Mouse (Mus musculus) left cerebral cortex, adult 11 months (tissue): ENCODE results near the gene Stk11ip.

Source experiments
- DNase-seq: peaks from one replicate; pipeline ENCODE4 v3.0.0; 2022; ENCODE audit warnings: low spot score

The Stk11ip gene

DNA sequence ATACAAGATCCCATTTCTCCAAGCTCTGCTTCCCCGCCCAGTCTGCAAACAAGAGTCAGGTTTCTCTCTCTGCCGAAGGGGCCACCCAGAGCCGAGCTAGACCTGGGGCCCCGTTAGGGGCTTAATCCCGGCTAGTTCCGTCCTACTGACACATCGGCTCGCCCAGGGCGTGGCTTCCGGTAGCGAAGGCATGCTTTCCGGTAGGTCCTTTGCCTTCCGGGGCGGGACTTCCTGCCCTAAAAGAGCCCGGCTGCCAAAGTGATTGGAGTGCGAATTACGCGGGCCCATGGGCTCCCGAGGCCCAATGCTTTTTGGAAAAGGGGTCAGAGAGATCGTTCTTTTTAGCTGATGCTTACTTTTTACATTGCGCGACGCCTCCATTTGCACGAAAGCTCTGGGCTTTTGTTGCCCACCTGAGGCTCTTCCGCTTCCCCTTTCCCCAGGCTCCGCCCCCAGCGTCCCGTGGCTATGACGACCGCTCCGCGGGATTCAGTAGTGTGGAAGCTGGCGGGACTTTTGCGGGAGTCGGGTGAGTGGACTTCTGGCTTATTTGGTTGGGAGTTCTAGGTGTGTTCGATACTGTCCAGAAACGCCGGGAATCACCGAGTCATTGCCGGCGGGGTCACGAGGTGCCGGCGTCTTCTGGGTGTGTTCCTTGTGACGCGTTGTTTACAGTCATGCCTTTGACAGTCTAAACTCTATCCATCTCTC is at the start of gene Stk11ip:
TSS of gene Stk11ip (plus strand) at position 209 of the 711 bp plus-strand sequence.
- DNase-seq, result peak; percentile 89

DNA sequence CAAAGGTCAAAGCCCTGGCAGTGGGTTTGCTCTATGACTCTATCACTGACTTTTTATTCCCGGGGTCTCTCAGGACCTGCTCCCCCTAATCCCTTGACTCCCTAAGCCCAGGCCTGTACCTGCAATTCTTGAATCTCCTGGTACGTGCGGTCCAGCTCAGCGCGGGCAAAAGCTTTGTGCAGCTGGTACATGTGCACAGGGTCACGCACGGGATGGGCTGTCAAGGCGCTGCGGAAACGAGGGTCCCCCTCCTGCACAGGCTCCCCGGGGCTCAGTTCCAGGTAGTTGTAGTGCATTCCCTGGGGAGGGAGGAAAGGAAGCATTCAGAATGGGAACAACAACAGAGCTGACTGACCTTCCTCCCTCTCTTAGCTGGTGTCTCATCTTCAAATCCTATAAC is 44.9 kb upstream of the Stk11ip start:
- DNase-seq, result no peak

DNA sequence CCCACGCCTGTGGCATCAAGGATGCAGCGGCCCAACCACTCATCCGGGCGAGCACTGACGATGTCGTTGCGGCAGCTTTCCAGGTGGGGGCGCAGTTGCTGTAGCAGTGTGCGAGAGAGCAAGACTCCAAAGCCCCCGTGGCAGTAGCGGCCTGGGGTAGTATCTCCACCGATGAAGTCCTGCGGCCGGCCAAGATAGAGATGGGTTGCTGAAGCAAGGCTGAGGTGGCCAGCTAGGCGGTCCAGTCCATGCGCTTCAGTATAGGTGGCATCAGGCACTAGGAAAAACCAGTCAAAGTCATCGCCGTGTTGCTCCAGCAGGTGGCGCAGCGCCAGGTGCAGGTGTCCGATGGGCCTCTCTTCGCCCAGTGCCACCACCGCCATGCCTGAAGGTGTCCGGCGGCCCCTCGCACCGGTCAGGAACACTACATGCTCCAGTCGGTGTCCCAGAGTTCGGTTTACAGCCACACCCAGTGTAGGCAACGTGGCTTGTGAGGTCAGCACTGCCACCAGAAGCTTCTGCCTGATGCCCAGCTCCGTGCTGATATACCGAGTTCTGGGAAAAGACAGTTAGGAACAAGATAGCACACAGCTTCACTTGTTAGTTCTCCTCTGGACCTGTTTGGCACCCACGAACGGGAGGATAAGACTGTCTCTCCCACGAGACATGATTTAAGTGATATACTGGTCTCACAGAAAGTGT is 43.9 kb upstream of the Stk11ip start:
- DNase-seq, result no peak

DNA sequence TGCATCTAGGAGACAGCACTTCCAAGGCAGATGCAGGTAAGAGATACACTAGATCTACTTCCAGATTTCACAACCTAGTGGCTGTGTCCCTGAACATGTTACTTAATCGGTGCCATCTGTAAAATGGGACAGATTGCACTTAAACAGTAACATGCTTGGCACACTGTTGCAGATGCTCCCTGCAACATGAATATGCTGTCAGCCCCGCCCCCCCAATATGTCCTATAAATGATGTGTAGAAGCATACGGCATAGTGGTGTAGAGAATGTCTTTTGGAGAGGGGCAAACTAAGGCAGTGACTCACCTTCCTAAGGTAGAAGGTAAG is 43.4 kb upstream of the Stk11ip start:
- DNase-seq, result no peak

DNA sequence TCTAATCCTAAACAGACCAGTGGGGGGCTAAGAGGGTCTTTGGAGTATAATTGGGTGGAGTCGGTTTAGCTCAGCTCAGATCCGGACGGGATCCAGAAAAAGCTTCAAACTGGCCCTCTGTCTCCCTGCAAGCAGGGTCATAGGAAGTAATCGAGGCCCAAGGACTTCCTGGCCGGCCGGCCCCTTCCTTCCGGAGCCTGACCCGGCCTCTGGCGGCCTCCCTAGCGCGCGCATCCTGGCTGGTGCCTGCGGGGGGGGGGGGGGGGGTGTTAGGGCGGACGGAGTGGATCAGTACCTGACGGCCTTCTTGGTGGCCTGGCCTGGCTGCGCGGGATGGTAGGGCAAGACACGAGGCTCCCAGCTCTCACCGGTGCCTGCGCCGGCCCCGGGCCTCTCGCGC is 42.8 kb upstream of the Stk11ip start:
- no peak for DNase-seq

DNA sequence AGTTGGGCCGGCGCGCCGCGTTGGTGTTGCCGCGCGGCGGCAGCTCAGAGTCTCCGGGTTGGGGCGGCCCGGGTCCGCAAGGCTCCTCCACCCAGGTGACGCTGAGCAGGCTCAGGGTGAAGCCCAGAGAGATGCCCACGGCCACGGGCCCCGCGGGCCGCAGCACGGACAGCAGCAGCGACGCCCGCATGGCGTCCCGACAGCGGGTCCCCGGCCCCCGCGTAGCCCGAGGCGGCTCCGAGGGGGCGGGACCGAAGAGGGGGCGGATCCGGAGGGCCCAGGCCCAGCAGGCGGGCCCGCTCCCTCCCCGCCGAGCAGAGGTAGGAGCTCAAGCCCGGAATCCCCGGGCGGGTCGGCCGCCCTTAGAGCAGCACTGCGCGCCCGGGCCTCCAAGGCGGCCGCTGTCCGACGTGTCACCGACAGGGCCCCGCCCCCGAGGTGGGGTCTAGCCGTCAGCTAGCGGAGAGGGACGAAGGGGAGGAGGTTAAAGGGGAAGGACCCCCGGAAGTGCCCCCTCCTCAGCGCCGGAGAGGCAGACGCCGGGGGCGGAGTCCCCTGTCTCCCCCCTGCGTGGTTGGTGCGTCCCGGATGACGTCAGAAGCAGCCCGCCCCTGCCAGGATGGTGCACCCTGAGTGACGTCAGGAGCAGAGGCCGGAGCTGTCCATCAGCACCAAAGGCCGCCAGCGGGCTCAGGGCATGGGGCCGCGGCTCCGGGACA is 42.3 kb upstream of the Stk11ip start, which contains the start of the genes Chpf and Tmem198:
TSS of gene Chpf (minus strand) at position 392 of the 719 bp plus-strand sequence.
TSS of gene Tmem198 (plus strand) at position 617 of the 719 bp plus-strand sequence.
- DNase-seq, result peak; percentile 95

DNA sequence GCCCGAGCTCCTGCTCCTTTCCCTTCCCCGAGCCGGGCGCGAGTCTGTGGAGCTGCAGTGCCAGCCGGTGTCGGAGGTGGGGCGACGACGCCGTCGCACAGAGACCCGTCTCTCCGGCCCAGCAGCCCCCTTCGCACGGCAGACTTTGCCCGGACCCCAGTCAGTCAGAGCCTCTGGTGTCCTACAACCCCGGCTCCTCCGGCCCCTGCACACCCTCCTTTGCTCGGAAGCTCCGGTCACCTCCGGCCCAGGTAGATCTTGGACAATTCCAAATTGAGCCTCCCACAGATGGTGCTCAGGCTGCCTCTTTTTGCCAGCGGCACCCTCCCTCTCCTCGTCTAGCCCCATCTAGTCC is 41.7 kb upstream of the Stk11ip start:
- DNase-seq, result no peak

DNA sequence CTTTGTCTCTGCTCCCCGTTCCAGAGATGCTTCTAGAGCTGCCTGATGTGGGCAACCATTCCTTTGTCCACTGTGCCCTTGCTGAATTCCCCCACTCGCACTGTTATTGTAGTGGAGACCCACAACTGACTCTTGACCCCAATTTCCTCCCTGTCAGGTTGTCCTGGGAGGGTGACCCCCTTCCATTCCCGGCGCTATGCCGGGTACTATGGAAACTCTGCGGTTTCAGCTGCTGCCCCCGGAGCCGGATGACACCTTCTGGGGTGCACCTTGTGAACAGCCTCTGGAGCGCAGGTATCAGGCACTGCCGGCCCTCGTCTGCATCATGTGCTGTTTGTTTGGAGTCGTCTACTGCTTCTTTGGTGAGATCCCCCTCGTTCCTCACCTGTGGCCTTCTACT is 41.3 kb upstream of the Stk11ip start:
- no peak for DNase-seq

DNA sequence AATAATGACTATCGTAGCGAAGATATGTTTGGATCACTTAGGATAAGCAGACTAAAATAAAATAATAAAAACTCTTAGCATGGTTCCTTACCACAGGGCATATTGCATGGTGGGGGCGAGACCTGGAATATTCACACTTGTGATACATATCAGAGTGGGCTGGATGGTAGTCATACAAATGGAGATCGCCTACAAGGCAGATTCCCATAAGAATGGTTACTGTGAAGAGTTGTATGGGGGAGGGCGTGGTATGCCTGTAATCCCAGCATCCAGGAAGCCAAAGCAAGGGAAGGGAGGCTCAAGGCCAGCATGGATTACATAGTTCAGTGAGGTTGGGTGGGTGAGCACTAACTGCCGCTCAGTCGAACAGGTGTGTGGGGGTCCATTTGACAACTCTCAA is 40.6 kb upstream of the Stk11ip start:
- DNase-seq, result no peak

DNA sequence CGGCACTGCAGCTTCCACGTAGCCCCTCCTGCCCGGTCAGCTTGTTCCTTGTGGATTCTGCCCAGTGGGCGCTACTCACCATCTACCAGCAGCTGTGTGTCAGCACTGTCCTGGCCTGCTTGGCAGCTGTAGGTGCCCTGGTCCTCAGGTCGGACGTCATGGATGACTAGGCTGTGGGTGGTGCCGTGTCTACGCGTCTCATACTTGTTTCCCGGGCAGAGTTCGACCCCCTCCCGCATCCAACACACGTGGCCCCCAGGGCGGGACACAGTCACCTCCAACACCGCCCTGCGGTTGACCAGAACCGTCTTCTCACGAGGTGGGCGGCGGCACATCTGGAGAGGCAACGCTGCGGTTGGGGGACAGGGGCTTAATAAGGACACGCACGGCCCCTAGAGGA is 34.8 kb upstream of the Stk11ip start:
- no peak for DNase-seq

DNA sequence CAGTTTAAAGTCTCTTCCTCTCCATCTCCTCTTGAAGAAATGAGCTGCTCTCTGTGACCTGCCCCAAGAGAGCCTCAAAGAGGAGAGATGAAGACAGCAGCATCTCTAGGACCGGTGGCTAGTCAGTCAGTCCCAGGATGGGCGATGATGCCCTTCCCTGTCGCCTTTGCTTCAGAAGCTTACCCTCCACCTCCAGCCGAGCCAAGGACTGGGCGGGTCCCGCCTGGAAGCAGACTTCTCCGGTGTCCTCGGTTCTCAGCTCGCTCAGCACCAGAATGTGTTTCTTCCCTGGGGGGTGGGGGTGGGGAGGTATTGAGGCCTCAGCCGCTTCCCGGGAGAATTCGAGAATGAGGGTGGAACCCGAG is 34.3 kb upstream of the Stk11ip start:
- no peak for DNase-seq

DNA sequence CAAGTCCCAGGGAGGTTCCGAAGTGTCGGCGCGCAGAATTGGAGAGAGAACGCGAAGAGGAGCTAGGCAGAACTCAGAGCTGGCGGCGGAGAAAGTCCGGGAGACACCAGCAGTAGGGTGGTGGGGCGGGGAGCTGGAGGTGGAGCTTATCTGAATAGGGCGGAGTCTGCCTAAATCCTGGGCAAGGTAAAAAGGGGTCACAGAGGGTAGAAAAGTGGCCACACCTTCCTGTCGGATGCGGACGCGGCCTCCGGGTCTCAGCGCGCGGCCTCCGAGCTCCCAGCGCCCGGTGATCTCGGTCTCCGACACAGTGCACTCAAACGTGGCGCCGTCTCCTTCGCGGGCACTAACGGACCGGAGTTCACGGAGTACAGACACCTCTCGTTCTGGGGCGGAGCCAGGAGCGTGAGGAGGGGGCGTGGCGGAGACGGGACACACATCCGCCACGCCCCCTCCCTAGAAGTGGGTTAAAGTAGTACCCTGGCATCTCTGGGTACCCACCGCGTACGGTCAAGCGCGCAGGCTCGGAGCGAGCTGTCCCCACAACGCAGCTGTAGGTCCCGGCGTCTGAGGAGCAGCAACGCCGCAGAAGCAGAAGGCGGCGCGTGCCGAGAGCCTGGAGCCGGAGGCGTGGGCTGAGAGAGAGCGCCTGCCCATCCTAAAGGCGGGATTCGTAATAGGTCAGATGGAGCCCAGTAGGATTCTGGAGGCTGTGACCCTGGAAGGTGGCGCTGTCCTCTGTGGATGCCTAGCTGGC is 33.7 kb upstream of the Stk11ip start:
- DNase-seq, result no peak

DNA sequence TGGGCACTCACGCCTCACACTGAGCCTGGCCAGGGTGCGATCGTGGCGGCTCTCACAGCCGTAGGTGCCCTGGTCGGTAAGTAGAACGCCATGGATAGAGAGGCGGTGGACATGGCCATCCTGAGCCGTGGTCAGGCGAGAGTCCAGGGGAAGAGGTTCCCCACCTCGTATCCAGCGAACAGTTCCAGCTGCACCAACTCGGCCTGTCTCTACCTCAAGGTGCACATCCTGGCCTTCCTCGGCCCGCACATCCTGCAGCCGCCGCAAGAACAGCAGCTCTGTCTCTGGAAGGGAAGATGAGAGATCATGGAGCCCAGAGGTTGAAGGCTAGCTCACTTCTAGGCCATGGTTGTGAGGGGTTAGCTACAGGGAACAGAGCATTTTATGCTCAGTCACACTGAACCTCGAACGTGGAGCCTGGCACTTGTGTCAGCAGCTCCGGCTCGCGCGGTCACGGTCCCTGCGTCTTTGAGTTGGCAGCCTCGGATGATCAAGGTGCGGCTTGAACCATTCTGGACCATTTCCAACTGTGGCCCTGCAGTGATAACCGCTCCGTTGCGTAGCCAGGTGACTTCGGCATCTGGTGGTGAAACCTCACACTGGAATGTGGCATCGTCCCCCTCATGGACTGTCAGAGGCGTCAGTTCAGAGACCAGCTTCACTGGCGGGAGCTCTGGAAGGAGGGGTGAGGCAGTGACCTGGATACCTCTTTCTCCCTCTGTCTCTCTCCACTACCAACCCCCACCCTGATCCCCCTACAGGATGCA is 30.4 kb upstream of the Stk11ip start:
- DNase-seq, result no peak

DNA sequence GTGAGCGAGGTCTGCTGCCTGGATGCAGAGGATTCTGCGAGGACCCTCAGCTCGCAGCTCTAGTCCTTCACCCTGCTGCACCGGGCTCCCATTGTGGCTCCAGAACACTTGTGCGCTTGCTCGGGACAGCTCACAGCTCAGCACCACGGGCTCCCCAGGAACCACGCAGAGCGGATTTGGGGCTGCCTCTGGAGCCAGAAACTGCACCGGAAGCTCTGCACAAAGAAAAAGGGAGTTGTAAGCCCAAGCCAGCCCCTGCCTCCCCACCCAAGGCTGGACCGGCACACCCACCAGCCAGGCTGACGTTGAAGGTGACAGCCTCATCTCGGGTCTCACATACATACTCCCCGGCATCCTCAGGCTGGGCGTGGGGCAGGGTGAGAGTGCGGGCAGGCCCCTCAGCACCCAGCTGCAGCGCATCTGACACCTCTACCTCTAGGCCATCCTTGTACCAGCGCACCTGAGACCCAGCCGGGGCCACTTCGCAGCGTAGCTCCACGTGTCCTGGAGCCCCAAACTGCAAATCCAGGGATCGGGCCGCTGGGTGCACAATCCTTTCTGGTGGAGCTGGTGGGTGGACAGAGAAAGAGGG is 28.7 kb upstream of the Stk11ip start:
- DNase-seq, result no peak

DNA sequence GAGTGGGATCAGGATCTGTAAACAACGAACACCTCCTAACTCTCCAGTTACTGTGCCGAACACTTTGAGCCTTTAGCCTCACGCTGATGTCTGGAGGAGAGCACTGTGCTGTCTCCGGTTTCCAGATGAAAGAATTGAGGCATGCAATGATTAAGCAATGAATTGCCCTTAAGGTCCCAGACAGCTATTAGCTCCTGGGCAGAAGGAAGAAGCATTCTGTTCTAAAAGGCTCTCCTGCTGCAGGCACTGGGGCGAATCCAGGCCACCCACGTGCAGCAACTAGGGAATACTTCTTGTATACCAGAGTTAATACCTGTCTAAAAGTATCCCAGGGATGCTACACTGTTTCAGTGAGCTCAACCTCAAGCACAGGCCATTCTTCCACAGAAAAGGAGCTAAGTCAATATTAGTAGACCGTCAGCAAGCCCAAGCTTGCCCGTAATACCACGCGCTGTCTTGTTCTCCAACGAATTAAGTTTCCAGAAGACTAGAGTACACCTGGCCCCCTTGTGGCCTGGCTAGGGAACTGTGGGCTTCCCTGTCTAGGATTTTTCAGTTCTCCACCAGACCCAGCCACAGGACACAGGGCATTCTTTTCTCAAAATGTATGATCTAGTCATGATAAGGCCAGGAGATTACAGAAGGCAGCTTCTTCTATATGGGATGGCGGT is 26.3 kb upstream of the Stk11ip start:
- no peak for DNase-seq

DNA sequence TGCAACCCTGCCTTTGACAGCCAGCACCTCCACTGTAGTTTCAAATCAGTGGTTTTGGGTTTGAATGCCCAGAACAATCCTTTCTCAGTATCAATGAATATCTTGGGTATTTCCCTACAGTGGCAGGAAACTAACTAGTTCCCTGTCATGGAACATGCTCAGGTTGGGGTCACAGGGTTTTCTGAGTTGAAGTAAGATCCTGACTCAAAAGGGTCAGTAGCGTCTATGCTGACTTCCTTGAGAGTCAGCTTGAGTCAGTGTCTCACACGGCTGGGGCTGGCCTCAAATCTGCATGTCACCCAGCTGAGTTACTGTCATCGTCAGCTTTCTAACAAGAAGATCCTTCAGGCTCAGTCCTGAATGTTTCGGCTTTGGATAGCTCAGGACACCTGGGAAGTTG is 22.4 kb upstream of the Stk11ip start:
- DNase-seq, result no peak

DNA sequence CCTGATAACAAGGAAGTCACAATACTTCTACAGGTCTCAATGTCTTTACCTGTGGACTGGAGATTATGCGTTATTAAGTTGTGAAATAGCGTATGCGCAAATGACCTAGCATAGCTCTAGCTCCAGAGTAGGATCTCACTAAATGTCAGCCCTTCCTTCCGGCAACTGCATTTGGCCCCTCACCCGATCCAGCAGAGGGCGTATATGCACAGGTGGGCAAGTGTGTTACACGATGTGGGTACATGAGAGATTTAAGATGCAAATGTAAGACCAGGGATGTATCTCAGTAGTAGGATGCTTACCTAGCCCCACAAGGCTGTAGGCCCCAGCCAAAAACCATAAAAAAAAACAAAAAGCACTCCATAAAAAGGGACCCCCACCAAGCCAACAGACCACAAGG is 21.9 kb upstream of the Stk11ip start:
- DNase-seq, result no peak

DNA sequence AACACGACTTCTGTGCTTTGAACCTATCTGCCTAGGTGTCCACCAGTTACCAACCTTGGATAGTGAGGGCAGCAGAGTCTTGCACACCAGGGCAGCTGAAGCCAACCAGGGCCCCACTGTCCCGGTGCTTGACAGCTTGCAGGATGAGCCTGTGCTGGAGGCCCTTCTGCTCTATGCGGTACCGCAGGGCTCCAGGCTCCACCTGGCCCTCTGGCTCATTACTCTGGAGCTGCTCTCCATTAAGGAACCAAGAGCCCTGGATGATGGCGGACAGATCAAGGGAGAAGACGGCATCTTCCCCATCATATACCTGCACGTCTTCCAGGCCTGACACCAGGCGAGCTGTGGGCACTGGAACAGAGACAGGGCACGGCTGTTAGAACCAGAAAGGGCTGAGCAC is 19.4 kb upstream of the Stk11ip start:
- DNase-seq, result no peak

DNA sequence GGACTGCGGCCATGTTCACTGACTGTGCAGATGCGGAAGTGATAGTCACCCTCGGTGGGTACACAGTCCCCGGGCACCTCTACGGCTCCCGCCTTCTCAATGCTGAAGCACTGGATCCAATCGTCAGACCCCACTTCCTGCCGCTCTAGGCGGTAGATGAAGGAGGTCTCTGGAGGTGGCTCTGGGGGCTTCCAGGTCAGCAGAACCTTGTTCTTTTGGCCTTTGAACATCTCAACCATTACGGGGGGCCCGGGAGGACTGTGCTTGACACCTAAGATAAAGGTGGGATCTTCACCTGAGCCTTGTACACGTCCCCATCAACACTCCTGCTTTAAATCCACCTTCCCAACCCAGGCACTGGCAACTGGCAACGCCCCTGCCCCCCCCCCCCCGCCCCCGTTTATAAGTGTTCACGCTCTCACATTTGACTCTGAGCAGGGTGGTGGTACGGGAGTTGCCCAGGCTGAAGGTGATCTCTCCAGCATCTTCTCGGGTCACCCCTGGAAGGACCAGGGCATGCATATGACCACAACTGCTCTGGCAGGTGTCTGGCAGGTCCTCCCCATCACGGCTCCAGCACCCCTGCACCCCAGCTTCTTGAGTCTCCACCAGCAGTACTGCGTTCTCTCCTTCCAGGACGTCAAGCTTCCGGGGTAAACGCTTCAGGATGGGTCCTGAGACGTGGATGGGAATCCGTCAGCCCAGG is 18.2 kb upstream of the Stk11ip start:
- no peak for DNase-seq

DNA sequence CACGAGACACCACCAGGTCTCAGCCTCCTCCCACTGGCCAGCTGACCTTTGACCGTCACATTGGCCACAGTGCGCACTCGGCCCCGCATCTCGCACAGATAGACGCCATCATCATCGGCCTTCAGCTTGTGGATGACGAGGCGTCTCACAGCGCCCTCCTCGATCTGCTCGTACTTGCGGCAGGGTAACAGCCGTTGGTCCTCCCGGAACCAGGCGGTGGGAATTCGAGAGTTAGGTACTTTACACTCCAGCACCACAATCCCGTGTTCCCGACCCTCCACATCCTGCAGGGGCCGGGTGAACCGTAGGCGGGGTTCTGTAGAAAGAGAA is 17.7 kb upstream of the Stk11ip start:
- DNase-seq, result no peak
